Mouse (Mus musculus) heart, postnatal 25 days (tissue): ENCODE data around the gene Foxp1. TPM values are rescaled to one million over a fixed set of nuclear protein-coding genes. Genes with fewer than 3 reads are reported as not detected.

Experiments
- DNase-seq: peaks from one replicate; pipeline ENCODE4 v3.0.0; 2022; ENCODE audit warnings: low spot score
- intact Hi-C: fragments of 180-260 bp; cut with DNase I; formaldehyde crosslinking; loops from one replicate; pipeline ENCODE4 v1.15.1; 2025
- total RNA-seq, 2 experiments: library from RNA; stranded (reverse); gene quantifications; 2 replicates each; pipeline ENCODE4 v1.2.3; 2021

The Foxp1 gene
- total RNA-seq, 2 experiments from 2014 or later, result 33.6 to 35.3 TPM

GRCm38 (mm10) chr6:99008565-99008964 lies 514.0 kb downstream of the Foxp1 start:
- no peak for DNase-seq
- intact Hi-C loops, result no loop called here

GRCm38 (mm10) chr6:99007542-99007941 lies 515.0 kb downstream of the Foxp1 start:
- intact Hi-C loops, result no loop called here
- DNase-seq, result no peak

- intact Hi-C loops, result no loop called here
- no peak for DNase-seq
Measured at GRCm38 (mm10) chr6:99004255-99004997, 518.1 kb downstream of the Foxp1 start.

GRCm38 (mm10) chr6:99003108-99003709 lies 519.3 kb downstream of the Foxp1 start:
- intact Hi-C loops, result no loop called here

GRCm38 (mm10) chr6:99001637-99002036 lies 520.9 kb downstream of the Foxp1 start:
- intact Hi-C loops, result no loop called here
- DNase-seq, result no peak

More at GRCm38 (mm10) chr6:99003108-99003709, 519.3 kb downstream of the Foxp1 start:
- no peak for DNase-seq

- intact Hi-C loops, result no loop called here
Measured at GRCm38 (mm10) chr6:98998971-98999932, 523.3 kb downstream of the Foxp1 start.

GRCm38 (mm10) chr6:98997742-98998141 lies 524.8 kb downstream of the Foxp1 start:
- no peak for DNase-seq
- intact Hi-C loops, result no loop called here

More at GRCm38 (mm10) chr6:98998971-98999932, 523.3 kb downstream of the Foxp1 start:
- DNase-seq, result no peak

- no peak for DNase-seq
Measured at GRCm38 (mm10) chr6:98996822-98997221, 525.7 kb downstream of the Foxp1 start.

GRCm38 (mm10) chr6:98996346-98996745 lies 526.2 kb downstream of the Foxp1 start:
- no peak for DNase-seq
- intact Hi-C loops, result no loop called here

More at GRCm38 (mm10) chr6:98996822-98997221, 525.7 kb downstream of the Foxp1 start:
- intact Hi-C loops, result no loop called here

- no peak for DNase-seq
- intact Hi-C loops, result no loop called here
Measured at GRCm38 (mm10) chr6:98995681-98996080, 526.8 kb downstream of the Foxp1 start.

GRCm38 (mm10) chr6:98994902-98995301 lies 527.6 kb downstream of the Foxp1 start:
- no peak for DNase-seq
- intact Hi-C loops, result no loop called here

GRCm38 (mm10) chr6:98994104-98994787 lies 528.3 kb downstream of the Foxp1 start:
- DNase-seq, result no peak
- intact Hi-C loops, result no loop called here

GRCm38 (mm10) chr6:98993231-98993630 lies 529.3 kb downstream of the Foxp1 start:
- intact Hi-C loops, result no loop called here
- DNase-seq, result no peak

GRCm38 (mm10) chr6:98992772-98993147 lies 529.8 kb downstream of the Foxp1 start:
- intact Hi-C loops, result no loop called here
- no peak for DNase-seq

- DNase-seq, result no peak
- intact Hi-C loops, result no loop called here
Measured at GRCm38 (mm10) chr6:98991900-98992771, 530.4 kb downstream of the Foxp1 start.

GRCm38 (mm10) chr6:98987533-98988169 lies 534.9 kb downstream of the Foxp1 start:
- DNase-seq, result no peak

GRCm38 (mm10) chr6:98985452-98985851 lies 537.1 kb downstream of the Foxp1 start:
- no peak for DNase-seq
- intact Hi-C loops, result no loop called here

More at GRCm38 (mm10) chr6:98987533-98988169, 534.9 kb downstream of the Foxp1 start:
- intact Hi-C loops, result no loop called here

GRCm38 (mm10) chr6:98984626-98985025 lies 537.9 kb downstream of the Foxp1 start:
- intact Hi-C loops, result no loop called here
- DNase-seq, result no peak
